Mouse (Mus musculus) embryo, embryonic 11.5 days (tissue): Measurements from ENCODE around the gene Tmem51.

Experiments
- DNase-seq: peaks from one replicate; pipeline ENCODE4 v3.0.0-alpha.2; 2012; ENCODE audit warnings: low read depth, low spot score

The Tmem51 gene

GRCm38 (mm10) chr4:142081631-142082283 lies 2.3 kb downstream of the Tmem51 start:
- no peak for DNase-seq

DNA sequence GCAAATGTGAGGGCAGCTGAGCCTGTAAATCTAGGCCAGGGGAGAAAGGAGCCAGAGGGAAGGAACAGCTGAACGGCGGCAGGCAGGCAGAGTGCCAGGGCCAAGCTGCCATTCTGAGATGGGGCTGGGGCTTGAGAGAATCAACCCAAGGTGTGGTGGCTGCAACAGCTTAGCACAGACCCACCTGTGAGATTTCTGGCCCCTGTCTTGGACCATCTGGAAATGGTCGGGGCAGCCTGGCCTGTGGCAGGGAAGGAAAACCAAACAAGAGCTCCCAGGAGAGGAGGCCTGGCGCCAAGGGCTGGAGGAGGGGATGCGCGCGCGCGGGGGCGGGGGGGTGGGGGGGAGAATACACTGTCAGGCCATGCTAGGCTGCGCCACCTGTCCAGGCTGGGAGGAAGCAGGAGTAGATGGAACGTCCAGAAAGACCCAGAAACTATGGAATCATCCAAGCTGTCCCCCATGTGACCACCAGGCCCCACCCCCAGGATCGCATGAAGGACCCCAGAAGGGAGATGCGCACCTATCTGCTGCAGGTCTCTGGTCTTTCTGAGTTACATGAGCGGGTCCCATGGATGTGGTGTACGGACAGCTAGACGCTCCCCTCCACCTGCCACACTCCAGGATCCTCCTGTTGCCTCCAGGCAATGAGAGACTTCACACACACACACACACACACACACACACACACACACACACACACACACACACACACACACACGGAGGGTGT lies 3.0 kb downstream of the Tmem51 start:
- no peak for DNase-seq

DNA sequence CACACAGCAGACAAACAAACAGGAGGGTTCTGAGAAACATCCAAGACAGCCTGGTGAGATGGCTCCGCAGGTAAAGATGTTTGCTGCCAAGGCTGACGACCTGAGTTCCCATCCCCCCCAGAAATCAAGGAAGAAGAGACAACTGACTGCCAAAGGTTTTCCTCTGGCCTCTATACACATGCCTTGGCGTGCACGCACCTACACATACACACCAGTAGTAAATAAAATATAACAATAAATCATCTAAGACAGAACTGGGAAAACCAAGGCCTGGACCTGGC lies 3.7 kb downstream of the Tmem51 start:
- DNase-seq: no peak

- no peak for DNase-seq
Observed at GRCm38 (mm10) chr4:142079629-142080486, 4.2 kb downstream of the Tmem51 start.

DNA sequence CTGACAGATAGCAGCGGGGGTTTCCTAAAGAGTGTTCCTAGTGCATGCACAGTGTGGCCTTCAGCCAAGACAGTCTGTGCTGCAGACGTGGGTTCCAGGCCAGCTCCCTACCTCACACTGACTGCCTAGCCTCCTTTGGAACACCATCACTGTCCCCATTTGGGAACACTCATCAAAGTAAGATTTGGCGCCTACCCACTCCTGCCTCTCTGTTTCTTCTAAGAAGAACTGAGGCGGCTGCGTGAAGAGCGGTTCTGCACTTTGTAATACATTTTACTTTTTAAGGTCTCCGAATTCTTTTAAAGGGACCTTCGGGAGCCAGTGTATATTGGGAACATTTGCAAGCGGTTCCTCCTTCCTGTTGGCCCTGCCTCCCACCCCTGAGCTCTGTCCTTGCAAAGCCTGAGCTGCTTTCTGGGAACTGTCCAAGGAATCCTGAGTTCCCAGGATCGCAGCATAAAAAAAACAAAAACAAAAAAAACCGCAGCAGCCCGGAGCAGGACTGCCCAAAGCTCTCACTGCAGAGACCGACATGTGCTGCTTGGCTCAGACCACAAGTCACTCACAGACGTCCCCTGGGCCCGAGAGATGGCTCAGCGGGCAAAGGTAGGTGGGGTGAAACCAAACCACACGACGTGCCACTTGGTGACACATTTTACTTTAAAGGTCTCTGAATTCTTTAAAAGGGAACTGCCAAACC lies 6.4 kb downstream of the Tmem51 start:
- no peak for DNase-seq

GRCm38 (mm10) chr4:142076883-142077282 lies 7.2 kb downstream of the Tmem51 start:
- DNase-seq: no peak

DNA sequence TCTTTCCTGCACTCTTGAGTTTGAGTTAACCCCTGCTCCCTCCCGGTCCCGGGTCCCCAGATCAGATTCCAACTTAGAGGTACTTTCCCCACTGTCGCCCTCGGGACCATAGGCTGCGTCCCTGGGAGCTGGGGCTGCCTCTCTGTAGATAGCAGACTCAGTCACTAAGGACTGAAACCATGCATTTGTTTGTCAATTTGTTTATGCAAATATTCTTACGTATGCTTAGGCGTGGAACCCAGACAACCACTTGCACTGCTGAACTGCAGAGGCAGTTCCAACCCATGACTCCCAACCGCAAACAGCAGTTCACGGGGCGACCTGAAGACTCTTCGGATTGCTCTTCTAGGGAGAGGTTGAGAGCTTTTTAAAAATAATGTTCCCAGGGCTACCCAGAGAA lies 8.2 kb downstream of the Tmem51 start:
- no peak for DNase-seq

DNA sequence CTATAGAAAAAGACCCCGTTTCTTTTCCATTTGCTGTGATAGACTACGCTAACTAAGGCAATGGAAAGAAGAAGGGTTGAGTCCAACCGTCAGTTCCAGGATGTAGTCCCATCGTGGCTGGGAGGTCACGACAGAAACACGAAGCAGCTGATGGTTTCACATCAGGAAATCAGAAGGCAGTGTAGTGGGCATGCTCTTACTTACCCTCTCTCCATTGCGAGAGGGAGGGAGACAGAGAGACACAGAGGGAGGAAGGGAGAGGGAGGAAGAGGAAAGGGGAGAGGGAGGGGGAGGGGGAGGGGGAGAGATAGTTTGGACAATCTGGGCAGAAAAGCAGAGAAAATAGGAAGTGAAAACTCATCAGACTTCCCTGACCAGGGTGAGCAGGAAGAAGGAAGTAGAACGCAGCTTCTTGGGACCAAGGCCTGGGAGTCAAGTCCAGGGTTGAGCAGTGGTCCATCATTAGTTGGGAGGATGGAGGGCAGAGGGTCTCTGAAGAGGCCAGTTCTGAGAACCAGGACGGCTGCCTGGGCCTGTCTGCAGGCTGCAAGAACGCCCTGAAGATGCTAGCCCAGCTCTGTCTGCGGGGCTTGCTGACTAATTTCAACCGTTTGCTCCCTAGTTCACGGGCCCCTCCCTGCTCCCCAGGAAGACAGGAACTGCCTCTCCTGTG lies 9.9 kb downstream of the Tmem51 start:
- no peak for DNase-seq

DNA sequence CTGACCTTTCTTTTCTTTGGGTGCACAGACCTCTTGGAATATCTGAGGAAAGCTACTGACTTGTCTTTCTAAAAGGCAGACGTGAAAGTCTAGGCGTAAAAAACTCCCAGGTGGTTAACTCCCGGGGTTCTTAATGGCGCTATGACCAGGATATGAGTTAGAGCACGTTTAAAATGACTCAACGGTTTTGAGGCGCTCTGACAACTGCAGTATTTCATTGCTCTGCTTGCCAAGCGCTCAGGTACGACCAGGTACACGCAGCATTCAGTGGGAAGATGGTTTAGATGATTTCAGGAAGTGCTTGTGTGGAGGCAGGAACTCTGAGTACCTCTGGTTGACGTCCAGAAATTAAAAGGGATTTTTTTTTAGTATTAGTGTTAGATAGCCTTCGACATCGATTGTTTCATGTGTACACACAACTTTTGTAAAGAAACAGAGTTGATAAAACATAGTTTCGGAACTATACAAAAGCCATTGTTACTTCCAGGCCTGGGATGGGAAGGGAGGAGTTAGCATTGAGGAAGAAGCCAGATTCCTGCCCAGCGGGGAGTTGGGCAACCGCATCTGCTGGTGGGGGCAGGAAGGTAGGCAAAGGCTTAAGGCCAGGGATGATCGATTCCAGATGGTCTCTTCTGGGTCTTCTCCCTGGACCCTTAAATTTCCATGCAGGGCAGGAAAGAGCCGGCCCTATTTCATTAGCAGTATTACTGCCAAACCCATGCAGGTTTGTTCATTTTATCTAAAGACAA lies 12.7 kb downstream of the Tmem51 start:
- DNase-seq: peak; percentile 37

- no peak for DNase-seq
Observed at GRCm38 (mm10) chr4:142070840-142071239, 13.3 kb downstream of the Tmem51 start.

GRCm38 (mm10) chr4:142068899-142069812 lies 14.9 kb downstream of the Tmem51 start:
- no peak for DNase-seq

- DNase-seq: no peak
Observed at GRCm38 (mm10) chr4:142066576-142066975, 17.5 kb downstream of the Tmem51 start.

DNA sequence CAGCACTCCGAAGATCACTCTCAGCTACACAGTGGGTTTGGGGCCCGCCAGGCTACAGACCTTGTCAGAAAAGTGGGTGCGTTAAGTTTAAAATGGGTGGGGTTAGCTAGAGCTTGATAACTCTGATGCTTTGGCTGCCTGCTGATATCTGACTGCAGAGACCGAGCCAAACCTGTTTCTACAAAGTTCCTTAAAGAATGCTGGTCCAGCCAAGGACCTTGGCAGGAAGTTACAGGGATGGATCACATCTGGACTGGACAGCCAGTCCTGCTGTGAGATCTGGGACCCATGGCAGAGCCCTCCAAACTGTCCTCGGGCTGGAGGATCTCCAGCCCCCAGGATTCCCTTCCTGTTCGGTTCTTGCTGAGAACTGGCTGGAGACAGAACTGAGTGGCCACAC lies 18.3 kb downstream of the Tmem51 start:
- no peak for DNase-seq

GRCm38 (mm10) chr4:142065270-142065669 lies 18.8 kb downstream of the Tmem51 start:
- DNase-seq: no peak

DNA sequence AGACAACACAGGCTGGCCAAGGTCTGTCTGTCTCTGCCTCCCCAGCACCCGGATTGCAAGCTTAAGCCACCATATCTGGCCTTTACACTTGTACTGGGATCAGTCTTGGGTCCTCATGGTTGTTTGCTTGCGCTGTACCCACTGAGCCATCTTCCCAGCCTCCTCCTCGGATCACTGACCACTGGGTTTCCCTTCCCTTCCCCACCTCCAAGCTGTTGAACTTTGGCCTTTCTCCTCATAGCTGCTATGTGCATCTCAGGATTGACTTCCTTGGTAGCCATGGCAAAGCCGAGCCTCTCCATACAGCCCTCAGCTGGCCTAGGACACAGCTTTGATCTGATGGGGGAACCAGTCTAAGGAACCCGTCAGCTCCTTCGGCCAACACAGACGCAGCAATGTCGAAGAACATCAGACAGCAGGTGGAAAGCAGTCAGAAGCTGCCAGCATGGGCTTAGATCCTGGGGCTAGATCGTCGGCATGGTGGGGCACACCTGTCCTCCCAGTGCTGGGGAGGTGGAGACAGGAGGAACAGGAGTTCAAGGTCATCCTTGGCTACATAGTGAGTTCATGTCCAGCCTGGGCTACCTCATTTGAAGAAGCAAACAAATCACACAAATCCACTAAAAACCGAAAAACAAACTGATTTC lies 19.4 kb downstream of the Tmem51 start:
- no peak for DNase-seq

DNA sequence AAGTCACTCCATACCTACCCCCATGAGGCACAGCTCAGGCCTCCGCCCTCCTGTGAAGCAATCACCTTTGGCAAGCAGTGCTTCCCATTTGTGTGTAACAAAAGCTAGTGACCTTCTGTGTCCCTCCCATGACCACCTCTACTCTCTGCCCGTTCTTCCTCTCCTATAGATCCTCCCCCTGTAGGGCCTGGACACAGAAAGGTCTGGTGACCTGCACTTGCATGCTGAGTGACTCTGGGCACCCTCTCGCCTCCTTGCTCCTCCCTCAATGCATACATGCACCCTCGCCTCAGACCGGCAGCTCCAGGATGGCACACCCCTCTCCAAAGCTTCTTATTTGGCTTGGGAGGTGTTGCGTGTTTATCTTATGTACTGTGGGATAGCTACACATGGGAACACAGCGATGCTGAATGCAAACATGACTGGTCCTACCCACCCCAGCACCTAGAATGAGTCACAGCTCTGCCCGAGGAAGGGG lies 21.0 kb downstream of the Tmem51 start:
- DNase-seq: no peak

- DNase-seq: no peak
Observed at GRCm38 (mm10) chr4:142061485-142062240, 22.4 kb downstream of the Tmem51 start.
